Mouse (Mus musculus) erythroid progenitor cell, adult 5-6 weeks (primary cell): ENCODE data around the gene Rab34. TPM values are rescaled to one million over a fixed set of nuclear protein-coding genes. Genes with fewer than 3 reads are reported as not detected.

Experiments
- ATAC-seq: replicated peaks from 2 replicates; pipeline ENCODE4 v1.8.0; 2016; ENCODE audit warnings: moderate number of reproducible peaks, mild to moderate bottlenecking, moderate TSS enrichment, inconsistent platforms; ENCODE audit not compliant: poor library complexity, low FRiP score, severe bottlenecking
- total RNA-seq, 2 experiments: library from RNA; stranded (forward) in 1 of 2; stranded (reverse) in 1 of 2; fragments of 150-400 nt in 1 of 2; fragments of 186-747, 209-891 nt in 1 of 2; gene quantifications; 2 replicates each; pipeline versions ENCODE4 v1.2.3 to v1.2.4; 2015 to 2017; ENCODE audit warnings: low replicate concordance in 2 of 2

Rab34 gene
- total RNA-seq, 2 experiments from 2014 or later = 2.9 to 7.1 TPM

GRCm38 (mm10) chr11:78205361-78206206, 17.4 kb downstream of the Rab34 start:
- no peak for ATAC-seq

GRCm38 (mm10) chr11:78207190-78207589, 19.0 kb downstream of the Rab34 start:
- no peak for ATAC-seq

- no peak for ATAC-seq
Measured at GRCm38 (mm10) chr11:78209886-78210285, 21.7 kb downstream of the Rab34 start.

GRCm38 (mm10) chr11:78210615-78211014, 22.4 kb downstream of the Rab34 start:
- ATAC-seq = no peak; the same call in 1 of the 2 replicates

GRCm38 (mm10) chr11:78211513-78211912, 23.3 kb downstream of the Rab34 start:
- no peak for ATAC-seq

GRCm38 (mm10) chr11:78213086-78213817, 25.0 kb downstream of the Rab34 start:
- no peak for ATAC-seq

GRCm38 (mm10) chr11:78215709-78216317, 27.6 kb downstream of the Rab34 start:
- no peak for ATAC-seq

- ATAC-seq = no peak
Measured at GRCm38 (mm10) chr11:78223586-78223985, 35.4 kb downstream of the Rab34 start.

- ATAC-seq = no peak
Measured at GRCm38 (mm10) chr11:78231518-78231917, 43.3 kb downstream of the Rab34 start.

- no peak for ATAC-seq
Measured at GRCm38 (mm10) chr11:78240193-78240857, 52.1 kb downstream of the Rab34 start.

Other genes with a start within 250 kb of the Rab34 start
- gene Phf12, start 205.7 kb upstream of the Rab34 start, total RNA-seq (2015; ENCODE audit: low replicate concordance) = 45.7 and 92.3 TPM in 2 replicates
- gene Phf12, start 205.7 kb upstream of the Rab34 start, total RNA-seq (2017; ENCODE audit: low replicate concordance) = 27.2 and 39.9 TPM in 2 replicates
- 10.1 and 10.8 TPM in 2 replicates for gene Dhrs13, start 156.2 kb upstream of the Rab34 start, total RNA-seq (2015; ENCODE audit: low replicate concordance)
- 7.1 and 10.8 TPM in 2 replicates for gene Dhrs13, start 156.2 kb upstream of the Rab34 start, total RNA-seq (2017; ENCODE audit: low replicate concordance)
- gene Flot2, start 150.5 kb upstream of the Rab34 start, total RNA-seq (2015; ENCODE audit: low replicate concordance) = 15.1 and 24.7 TPM in 2 replicates
- gene Flot2, start 150.5 kb upstream of the Rab34 start, total RNA-seq (2017; ENCODE audit: low replicate concordance) = 13.1 and 17.6 TPM in 2 replicates
- 4.0 and 5.0 TPM in 2 replicates for gene Eral1, start 108.0 kb upstream of the Rab34 start, total RNA-seq (2015; ENCODE audit: low replicate concordance)
- 3.6 and 6.7 TPM in 2 replicates for gene Eral1, start 108.0 kb upstream of the Rab34 start, total RNA-seq (2017; ENCODE audit: low replicate concordance)
- 2.9 and 4.3 TPM in 2 replicates for gene Fam222b, start 93.8 kb upstream of the Rab34 start, total RNA-seq (2015; ENCODE audit: low replicate concordance)
- 0.45 and 1.5 TPM in 2 replicates for gene Fam222b, start 93.8 kb upstream of the Rab34 start, total RNA-seq (2017; ENCODE audit: low replicate concordance)
- 11.3 and 35.3 TPM in 2 replicates for gene Traf4, start 22.8 kb upstream of the Rab34 start, total RNA-seq (2015; ENCODE audit: low replicate concordance)
- gene Traf4, start 22.8 kb upstream of the Rab34 start, total RNA-seq (2017; ENCODE audit: low replicate concordance) = 14.6 and 16.1 TPM in 2 replicates
- 43.2 and 79.6 TPM in 2 replicates for gene Nek8, start 11.8 kb upstream of the Rab34 start, total RNA-seq (2015; ENCODE audit: low replicate concordance)
- 35.9 and 76.8 TPM in 2 replicates for gene Nek8, start 11.8 kb upstream of the Rab34 start, total RNA-seq (2017; ENCODE audit: low replicate concordance)
- gene Tlcd1, start 11.7 kb upstream of the Rab34 start, total RNA-seq (2015; ENCODE audit: low replicate concordance) = 174 and 194 TPM in 2 replicates
- 107 and 197 TPM in 2 replicates for gene Tlcd1, start 11.7 kb upstream of the Rab34 start, total RNA-seq (2017; ENCODE audit: low replicate concordance)
- 1,034 and 1,190 TPM in 2 replicates for gene Rpl23a, start 4.8 kb upstream of the Rab34 start, total RNA-seq (2015; ENCODE audit: low replicate concordance)
- gene Rpl23a, start 4.8 kb upstream of the Rab34 start, total RNA-seq (2017; ENCODE audit: low replicate concordance) = 811 and 1,012 TPM in 2 replicates
- not detected in 2 replicates for gene Proca1, start 5.0 kb downstream of the Rab34 start, total RNA-seq (2015; ENCODE audit: low replicate concordance)
- not detected in 2 replicates for gene Proca1, start 5.0 kb downstream of the Rab34 start, total RNA-seq (2017; ENCODE audit: low replicate concordance)
- 39.6 and 52.4 TPM in 2 replicates for gene Sdf2, start 57.3 kb downstream of the Rab34 start, total RNA-seq (2015; ENCODE audit: low replicate concordance)
- 15.8 and 21.6 TPM in 2 replicates for gene Sdf2, start 57.3 kb downstream of the Rab34 start, total RNA-seq (2017; ENCODE audit: low replicate concordance)
- 22.2 and 30.6 TPM in 2 replicates for gene Supt6, start 57.6 kb downstream of the Rab34 start, total RNA-seq (2015; ENCODE audit: low replicate concordance)
- gene Supt6, start 57.6 kb downstream of the Rab34 start, total RNA-seq (2017; ENCODE audit: low replicate concordance) = 21.3 and 27.7 TPM in 2 replicates
- gene 2610507B11Rik, start 73.3 kb downstream of the Rab34 start, total RNA-seq (2015; ENCODE audit: low replicate concordance) = 53.7 and 76.3 TPM in 2 replicates
- 77.1 and 80.1 TPM in 2 replicates for gene 2610507B11Rik, start 73.3 kb downstream of the Rab34 start, total RNA-seq (2017; ENCODE audit: low replicate concordance)
- gene BC030499, start 102.4 kb downstream of the Rab34 start, total RNA-seq (2015; ENCODE audit: low replicate concordance) = not detected in 2 replicates
- not detected in 2 replicates for gene BC030499, start 102.4 kb downstream of the Rab34 start, total RNA-seq (2017; ENCODE audit: low replicate concordance)
- gene Spag5, start 113.1 kb downstream of the Rab34 start, total RNA-seq (2015; ENCODE audit: low replicate concordance) = 234 and 259 TPM in 2 replicates
- 464 and 490 TPM in 2 replicates for gene Spag5, start 113.1 kb downstream of the Rab34 start, total RNA-seq (2017; ENCODE audit: low replicate concordance)
- gene Aldoc, start 134.5 kb downstream of the Rab34 start, total RNA-seq (2015; ENCODE audit: low replicate concordance) = 1.3 and 16.2 TPM in 2 replicates
- gene Aldoc, start 134.5 kb downstream of the Rab34 start, total RNA-seq (2017; ENCODE audit: low replicate concordance) = 2.4 and 3.0 TPM in 2 replicates
- gene Pigs, start 140.0 kb downstream of the Rab34 start, total RNA-seq (2015; ENCODE audit: low replicate concordance) = 7.2 and 14.3 TPM in 2 replicates
- 3.6 and 3.9 TPM in 2 replicates for gene Pigs, start 140.0 kb downstream of the Rab34 start, total RNA-seq (2017; ENCODE audit: low replicate concordance)
- gene Unc119, start 155.1 kb downstream of the Rab34 start, total RNA-seq (2015; ENCODE audit: low replicate concordance) = 17.2 and 20.9 TPM in 2 replicates
- 7.9 and 8.3 TPM in 2 replicates for gene Unc119, start 155.1 kb downstream of the Rab34 start, total RNA-seq (2017; ENCODE audit: low replicate concordance)
- not detected in 2 replicates for gene Foxn1, start 198.1 kb downstream of the Rab34 start, total RNA-seq (2015; ENCODE audit: low replicate concordance)
- not detected in 2 replicates for gene Foxn1, start 198.1 kb downstream of the Rab34 start, total RNA-seq (2017; ENCODE audit: low replicate concordance)
- not detected in 2 replicates for gene Slc13a2, start 233.8 kb downstream of the Rab34 start, total RNA-seq (2015; ENCODE audit: low replicate concordance)
- gene Slc13a2, start 233.8 kb downstream of the Rab34 start, total RNA-seq (2017; ENCODE audit: low replicate concordance) = 0.68 TPM in 1 of 2 replicates, not detected in the other